ENCODE assay signal across 8 mouse cellular contexts in the genomic region with DNA sequence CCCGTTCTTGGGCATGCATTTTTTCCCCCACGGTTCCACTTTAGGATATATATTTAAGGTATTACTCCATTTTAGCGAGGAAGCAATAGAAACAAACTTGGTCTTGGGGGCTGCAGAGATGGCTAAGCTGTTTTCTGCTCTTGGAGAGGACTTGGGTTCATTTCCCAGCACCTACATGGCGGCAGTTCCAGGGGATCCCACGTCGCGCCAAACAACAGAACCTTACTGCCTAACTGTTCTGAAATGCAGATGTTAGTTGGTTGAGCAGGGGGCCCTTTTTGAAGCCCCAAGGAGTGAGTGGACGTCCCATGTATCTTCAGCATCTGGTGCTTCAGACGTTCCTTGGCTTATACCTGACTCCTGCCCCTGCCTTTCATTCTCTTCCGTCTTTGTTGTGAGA. TPM values are rescaled to one million over a fixed set of nuclear protein-coding genes. Genes with fewer than 3 reads are reported as not detected.
DNase-seq lines count a peak whose midpoint lies in the region; ATAC-seq and TF ChIP-seq lines count a peak whose summit lies in the region.

No protein-coding gene starts in this region.

- H3K4me1 ChIP-seq in lung, embryonic 14.5 days (ENCODE audit: insufficient read depth), result no peaks in the 10 kb centered on the region
- H3K4me1 ChIP-seq in embryonic facial prominence, embryonic 10.5 days, result peaks cover 23% of the 10 kb centered on the region
- peaks cover 17% of the 10 kb centered on the region for H3K4me1 ChIP-seq in hindbrain, embryonic 12.5 days
- H3K4me1 ChIP-seq in liver, embryonic 13.5 days (replicated peaks), result peaks cover 32% of the 10 kb centered on the region
- H3K4me1 ChIP-seq in small intestine, adult 2 months (ENCODE audit: control insufficient read depth, insufficient read depth, insufficient read length, low read length), result 0 out of 2 replicates have a peak, but pooled peaks cover 2% of the 10 kb centered on the region

- TF ChIP-seq CTCF in lung, embryonic 14.5 days (IDR thresholded peaks at IDR 0.05; ENCODE audit: low read depth), result no peak
- TF ChIP-seq CTCF in small intestine, adult 2 months (IDR thresholded peaks at IDR 0.05; ENCODE audit: extremely low read depth, insufficient read length, insufficient replicate concordance, low read depth, low read length), result no peak

- no peaks in the 10 kb centered on the region for H3K9me3 ChIP-seq in lung, embryonic 14.5 days (ENCODE audit: low read depth, low read length)
- no peaks in the 10 kb centered on the region for H3K9me3 ChIP-seq in embryonic facial prominence, embryonic 10.5 days
- no peaks in the 10 kb centered on the region for H3K9me3 ChIP-seq in hindbrain, embryonic 12.5 days (replicated peaks)
- no peaks in the 10 kb centered on the region for H3K9me3 ChIP-seq in liver, embryonic 13.5 days (replicated peaks)

- intact Hi-C loops in left cerebral cortex, postnatal 10 days (cut with DNase I), result no loop called here

- H3K9ac ChIP-seq in lung, embryonic 14.5 days, result peak overlapping the region; percentile 69
- peak overlapping the region; percentile 74 for H3K9ac ChIP-seq in hindbrain, embryonic 12.5 days
- H3K9ac ChIP-seq in liver, embryonic 13.5 days, result peak overlapping the region; percentile 81

- H3K27ac ChIP-seq in lung, embryonic 14.5 days (ENCODE audit: low read depth), result peak overlapping the region; percentile 93
- H3K27ac ChIP-seq in embryonic facial prominence, embryonic 10.5 days (replicated peaks), result peak overlapping the region; percentile 89
- peak overlapping the region; percentile 81 for H3K27ac ChIP-seq in hindbrain, embryonic 12.5 days
- H3K27ac ChIP-seq in liver, embryonic 13.5 days, result peak overlapping the region; percentile 79
- peak overlapping the region; percentile 66 for H3K27ac ChIP-seq in small intestine, adult 2 months (ENCODE audit: insufficient read depth, low read depth, low read length)

- peak overlapping the region; percentile 76 for H3K4me2 ChIP-seq in lung, embryonic 14.5 days
- peak overlapping the region; percentile 88 for H3K4me2 ChIP-seq in hindbrain, embryonic 12.5 days (replicated peaks)
- peak overlapping the region; percentile 85 for H3K4me2 ChIP-seq in liver, embryonic 13.5 days

- under 1% methylated on average over 10 of the region's 10 CpGs for WGBS in lung, embryonic 14.5 days
- WGBS in embryonic facial prominence, embryonic 10.5 days, result 2% methylated on average over 10 of the region's 10 CpGs
- WGBS in hindbrain, embryonic 12.5 days, result under 1% methylated on average over 10 of the region's 10 CpGs
- WGBS in liver, embryonic 13.5 days (ENCODE audit: insufficient replicate concordance), result 2% methylated on average over 10 of the region's 10 CpGs
- under 1% methylated on average over 10 of the region's 10 CpGs for WGBS in small intestine, adult 2 months

- peak overlapping the region; percentile 71 for H3K4me3 ChIP-seq in lung, embryonic 14.5 days (ENCODE audit: low read depth, low read length)
- peak overlapping the region; percentile 89 for H3K4me3 ChIP-seq in embryonic facial prominence, embryonic 10.5 days
- peak overlapping the region; percentile 84 for H3K4me3 ChIP-seq in hindbrain, embryonic 12.5 days
- peak overlapping the region; percentile 94 for H3K4me3 ChIP-seq in liver, embryonic 13.5 days (replicated peaks)
- peak overlapping the region; percentile 79 for H3K4me3 ChIP-seq in small intestine, adult 2 months (ENCODE audit: low read depth, low read length)

- H3K36me3 ChIP-seq in lung, embryonic 14.5 days (ENCODE audit: insufficient read depth), result peaks cover 5% of the 10 kb centered on the region
- H3K36me3 ChIP-seq in embryonic facial prominence, embryonic 10.5 days (replicated peaks), result peaks cover 10% of the 10 kb centered on the region
- H3K36me3 ChIP-seq in hindbrain, embryonic 12.5 days, result no peaks in the 10 kb centered on the region
- peaks cover 7% of the 10 kb centered on the region for H3K36me3 ChIP-seq in liver, embryonic 13.5 days
- H3K36me3 ChIP-seq in small intestine, adult 2 months (ENCODE audit: control insufficient read depth, insufficient read depth, low read length), result peaks cover 3% of the 10 kb centered on the region

- no peaks in the 10 kb centered on the region for H3K27me3 ChIP-seq in lung, embryonic 14.5 days (ENCODE audit: insufficient read depth, low read length)
- H3K27me3 ChIP-seq in embryonic facial prominence, embryonic 10.5 days (replicated peaks; ENCODE audit: low read depth, poor library complexity, severe bottlenecking), result no peaks in the 10 kb centered on the region
- H3K27me3 ChIP-seq in hindbrain, embryonic 12.5 days, result peaks cover 2% of the 10 kb centered on the region; the same call in 1 of the 2 replicates
- no peaks in the 10 kb centered on the region; the same call in 1 of the 2 replicates for H3K27me3 ChIP-seq in liver, embryonic 13.5 days
- H3K27me3 ChIP-seq in small intestine, adult 2 months (ENCODE audit: control insufficient read depth, insufficient read depth, low read length), result no peaks in the 10 kb centered on the region

- peak; percentile 34 for DNase-seq in lung, embryonic 14.5 days
- no peak for DNase-seq in lung, postnatal 14 days
- peak; percentile 12 for DNase-seq in ZHBTc4 (ENCODE audit: low read depth, low spot score)
- peak; percentile 26 for DNase-seq in embryonic facial prominence, embryonic 10.5 days (ENCODE audit: low spot score)
- DNase-seq in liver, embryonic 13.5 days, result peak; percentile 8
- DNase-seq in left cerebral cortex, postnatal 10 days (ENCODE audit: extremely low spot score in 1 of 2, low spot score in 2 of 2), result no peak

- ATAC-seq in lung, embryonic 14.5 days (ENCODE audit: insufficient read depth), result no peak
- ATAC-seq in hindbrain, embryonic 12.5 days (ENCODE audit: low FRiP score), result no peak; the same call in 1 of the 2 replicates
- ATAC-seq in liver, embryonic 13.5 days (ENCODE audit: low read depth), result no peak

- no peak for TF ChIP-seq POLR2A in small intestine, adult 2 months (IDR thresholded peaks at IDR 0.05; ENCODE audit: low read depth, low read length)

RNA-seq across cellular contexts. Expression of gene Pum3, which starts 0.8 kb away (rescaled TPM):
- polyA plus RNA-seq in lung, embryonic 14.5 days (2014; fragmentation: Nextera tagmentation; extraction: Ambion mirVana), result 83.2 and 87.0 TPM in 2 replicates
- polyA plus RNA-seq in embryonic facial prominence, embryonic 10.5 days (2016; fragmentation: Nextera tagmentation; extraction: Ambion mirVana), result 94.1 and 94.9 TPM in 2 replicates
- 79.8 and 85.6 TPM in 2 replicates for polyA plus RNA-seq in hindbrain, embryonic 12.5 days (2016; fragmentation: Nextera tagmentation; extraction: Ambion mirVana)
- polyA plus RNA-seq in liver, embryonic 13.5 days (2015; fragmentation: Nextera tagmentation; extraction: Ambion mirVana), result 59.2 and 78.6 TPM in 2 replicates
- polyA plus RNA-seq in small intestine, adult 2 months (2012; rRNA removed), result 2.9 and 8.0 TPM in 2 replicates
- total RNA-seq in left cerebral cortex, postnatal 10 days (2021), result 10 to 100 TPM; 90.9 to 96.2 TPM

Comparison
In these comparisons a context has a peak if more than half of its experiments do, and no peak if none do; other contexts are left out.
1. DNase-seq: peak in lung, embryonic 14.5 days (single experiment), ZHBTc4 (single experiment), embryonic facial prominence, embryonic 10.5 days (single experiment) and liver, embryonic 13.5 days (single experiment); none in lung, postnatal 14 days (single experiment) and left cerebral cortex, postnatal 10 days (0 of 2).
2. Peak in every context shown above with its lines, with median percentiles within 50 percentile points of each other: H3K27ac ChIP-seq, H3K4me2 ChIP-seq, H3K4me3 ChIP-seq and H3K9ac ChIP-seq.